Mouse (Mus musculus): Measurements from ENCODE around the gene Dscaml1. TPM values are rescaled to one million over a fixed set of nuclear protein-coding genes. Genes with fewer than 3 reads are reported as not detected.

Dscaml1 gene
- polyA plus RNA-seq, 1 experiment from 2014 or later = 2.3 TPM

DNA sequence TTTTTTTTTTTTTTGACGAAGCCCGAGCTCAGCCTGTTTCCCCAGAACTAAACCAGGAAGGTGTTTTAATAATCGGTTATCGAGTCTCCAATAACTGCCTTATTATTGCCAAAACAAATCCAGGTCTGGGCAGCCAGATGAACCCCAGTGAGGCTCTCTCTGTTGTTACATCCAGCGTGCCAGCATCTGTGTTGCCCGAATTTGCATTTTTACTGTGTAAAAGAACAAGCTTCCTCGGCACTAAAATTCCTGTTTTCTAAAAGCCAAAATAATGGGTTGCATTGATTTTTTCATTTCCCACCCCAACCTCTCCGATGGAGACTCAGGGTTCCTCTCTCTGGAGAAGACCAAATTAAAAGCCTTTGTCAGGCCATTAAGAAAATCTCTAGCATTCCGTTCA lies 6.7 kb downstream of the Dscaml1 start:
- Histone ChIP-seq H3K27ac (no peak overlapping the region; the same call in 1 of the 2 replicates), H3K9ac (no peak overlapping the region), H3K36me3 (no peaks in the 10 kb centered on the region), H3K4me1 (peaks cover 36% of the 10 kb centered on the region), H3K27me3 (peaks cover 52% of the 10 kb centered on the region), H3K4me2 (replicated peaks) (no peak overlapping the region), H3K4me3 (no peak overlapping the region), H3K9me3 (replicated peaks) (no peaks in the 10 kb centered on the region)
- no peak for ATAC-seq (ENCODE audit: low FRiP score)
- WGBS = 76% methylated on average over 9 of the region's 9 CpGs

DNA sequence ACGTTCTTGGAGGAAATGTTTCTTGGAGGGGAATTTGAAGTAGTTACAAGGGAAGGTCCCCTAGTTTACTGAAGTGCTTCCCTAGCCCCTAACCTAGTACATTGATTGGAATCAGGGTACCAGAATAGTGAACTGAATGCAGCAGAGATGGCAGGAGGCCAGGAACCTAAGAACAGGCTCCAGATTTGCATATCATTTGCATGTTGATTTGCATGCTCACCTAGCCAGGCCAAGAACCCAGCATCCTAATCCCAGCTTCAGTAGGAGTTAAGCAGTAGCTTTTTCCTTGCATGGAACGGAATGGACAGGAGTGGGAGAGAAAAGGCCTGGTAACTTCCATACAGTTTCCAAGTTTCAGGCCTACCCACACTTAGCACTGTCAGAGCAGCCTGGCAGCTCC lies 7.7 kb downstream of the Dscaml1 start:
- no peak overlapping the region for H3K9ac ChIP-seq
- no peak for ATAC-seq (ENCODE audit: low FRiP score)
- no peak overlapping the region for H3K27ac ChIP-seq
- no peak overlapping the region for H3K4me2 ChIP-seq (replicated peaks)
- H3K36me3 ChIP-seq = no peaks in the 10 kb centered on the region
- whole genome bisulfite sequencing = 69% methylated on average over 2 of the region's 2 CpGs
- peaks cover 36% of the 10 kb centered on the region for H3K4me1 ChIP-seq
- no peaks in the 10 kb centered on the region for H3K9me3 ChIP-seq (replicated peaks)
- peaks cover 45% of the 10 kb centered on the region for H3K27me3 ChIP-seq
- H3K4me3 ChIP-seq = no peak overlapping the region

DNA sequence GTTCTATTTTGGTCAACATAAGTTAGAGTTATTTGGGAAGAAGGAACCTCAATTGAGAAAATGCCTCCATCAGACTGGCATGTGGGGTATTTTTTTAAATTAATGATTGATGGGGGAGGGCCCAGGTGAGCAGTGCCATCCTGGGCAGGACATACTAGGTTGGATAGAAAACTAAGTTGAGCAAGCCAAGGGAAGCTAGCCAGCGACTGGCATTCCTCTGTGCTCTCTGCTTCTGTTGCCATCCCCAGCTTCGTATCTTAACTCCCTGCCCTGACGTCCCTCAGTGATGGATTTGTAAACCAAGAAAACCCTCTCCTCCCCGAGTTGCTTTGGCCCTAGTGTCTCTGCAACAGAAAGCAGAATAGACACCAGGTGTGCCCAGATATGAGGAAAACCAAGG lies 12.6 kb downstream of the Dscaml1 start:
- H3K9ac ChIP-seq = no peak overlapping the region
- peaks cover 23% of the 10 kb centered on the region for H3K4me1 ChIP-seq
- H3K27ac ChIP-seq = no peak overlapping the region
- no peak overlapping the region for H3K4me3 ChIP-seq
- H3K27me3 ChIP-seq = peaks cover 8% of the 10 kb centered on the region
- H3K9me3 ChIP-seq (replicated peaks) = no peaks in the 10 kb centered on the region
- no peaks in the 10 kb centered on the region for H3K36me3 ChIP-seq
- WGBS = 83% methylated on average over 4 of the region's 4 CpGs
- ATAC-seq (ENCODE audit: low FRiP score) = no peak
- no peak overlapping the region for H3K4me2 ChIP-seq (replicated peaks)

DNA sequence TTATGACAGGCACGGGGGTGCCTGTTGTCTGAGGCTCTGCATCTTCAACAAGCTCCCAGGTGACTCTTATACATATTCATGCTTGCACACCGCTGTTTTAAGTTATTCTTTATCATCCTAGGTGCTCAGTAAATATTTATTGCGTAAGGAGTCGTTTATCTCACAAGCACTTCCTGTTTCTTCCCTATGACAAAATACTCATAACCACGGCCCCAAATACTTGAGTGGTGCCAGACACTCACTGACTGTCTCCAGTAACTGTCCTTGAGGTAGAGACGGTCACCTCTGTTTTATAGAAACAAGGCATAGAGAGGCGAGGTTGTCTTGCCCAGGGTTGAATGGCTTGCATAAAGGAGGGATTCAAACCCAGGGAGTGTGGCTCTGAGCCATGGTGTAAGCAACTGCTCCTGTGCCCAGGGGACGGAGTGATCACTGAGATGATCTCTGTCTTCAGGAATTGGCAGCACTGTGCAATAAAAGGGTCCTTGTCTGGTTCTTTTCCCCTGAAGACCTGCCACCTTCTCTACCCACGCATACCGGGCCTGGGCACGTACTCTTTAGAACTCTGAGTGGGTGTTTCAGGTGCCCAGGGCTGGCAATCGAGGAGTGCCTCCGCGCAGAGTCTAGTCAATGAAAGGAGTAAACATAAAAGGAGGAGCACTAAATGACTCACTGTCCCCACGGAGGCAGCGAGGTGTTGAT lies 13.8 kb downstream of the Dscaml1 start:
- no peak overlapping the region for H3K9ac ChIP-seq
- H3K9me3 ChIP-seq (replicated peaks) = no peaks in the 10 kb centered on the region
- WGBS = 82% methylated on average over 16 of the region's 16 CpGs
- no peak for ATAC-seq (ENCODE audit: low FRiP score)
- no peak overlapping the region for H3K27ac ChIP-seq
- H3K4me3 ChIP-seq = no peak overlapping the region
- no peaks in the 10 kb centered on the region for H3K36me3 ChIP-seq
- no peak overlapping the region for H3K4me2 ChIP-seq (replicated peaks)
- peaks cover 5% of the 10 kb centered on the region for H3K27me3 ChIP-seq
- H3K4me1 ChIP-seq = peaks cover 26% of the 10 kb centered on the region

DNA sequence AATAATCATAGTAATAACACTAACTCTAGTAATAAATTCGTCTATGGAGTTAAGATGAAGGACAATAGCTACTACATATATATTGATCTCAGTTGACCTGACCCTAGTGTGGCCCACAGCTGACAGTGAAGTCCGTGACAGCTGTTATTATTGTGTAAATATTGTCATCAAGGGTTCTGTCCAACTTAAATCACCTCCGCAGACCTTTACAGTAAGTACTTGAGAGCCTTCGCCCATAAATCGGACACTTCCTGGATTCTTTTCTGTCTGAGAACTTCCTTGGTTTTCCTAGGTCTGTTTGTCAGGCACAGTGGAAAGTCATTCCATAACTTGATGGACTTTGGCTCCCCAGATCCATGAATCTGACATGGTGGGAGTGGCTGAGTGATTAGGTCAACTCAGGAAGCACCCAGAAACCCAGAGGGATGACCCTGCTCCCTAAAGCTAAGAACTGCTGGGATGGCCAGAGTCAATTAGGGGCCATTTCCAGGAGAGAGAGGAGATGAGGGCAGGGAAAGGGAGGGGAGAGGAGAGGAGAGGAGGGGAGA lies 17.9 kb downstream of the Dscaml1 start:
- no peak overlapping the region for H3K4me3 ChIP-seq
- WGBS = 86% methylated on average over 5 of the region's 5 CpGs
- H3K36me3 ChIP-seq = no peaks in the 10 kb centered on the region
- no peaks in the 10 kb centered on the region for H3K9me3 ChIP-seq (replicated peaks)
- no peak for ATAC-seq (ENCODE audit: low FRiP score)
- H3K9ac ChIP-seq = no peak overlapping the region
- no peak overlapping the region for H3K27ac ChIP-seq
- H3K4me2 ChIP-seq (replicated peaks) = no peak overlapping the region
- peaks cover 24% of the 10 kb centered on the region for H3K4me1 ChIP-seq
- H3K27me3 ChIP-seq = peaks cover 17% of the 10 kb centered on the region

DNA sequence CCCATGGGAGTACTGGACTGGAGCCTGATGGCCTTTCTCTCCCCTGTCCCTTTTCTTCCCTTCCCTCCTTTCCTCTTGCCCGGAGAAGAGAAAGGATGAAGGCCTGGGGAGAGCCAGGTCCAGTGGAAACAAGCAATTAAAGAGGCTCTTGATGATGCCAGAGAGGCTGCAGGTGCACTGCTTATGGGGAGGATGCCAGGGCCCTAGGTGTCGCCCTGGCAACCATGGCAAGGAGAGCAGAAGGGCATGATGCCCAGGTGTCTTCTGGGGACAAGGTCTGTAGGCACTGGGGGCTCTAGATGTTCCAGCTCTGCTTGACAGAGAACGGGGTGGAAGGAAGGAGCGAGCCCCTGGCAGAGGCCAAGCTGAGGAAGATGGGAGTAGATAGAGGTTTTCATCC lies 23.2 kb downstream of the Dscaml1 start:
- WGBS = 91% methylated on average over 4 of the region's 4 CpGs
- Histone ChIP-seq H3K27ac (no peak overlapping the region), H3K4me3 (no peak overlapping the region), H3K36me3 (no peaks in the 10 kb centered on the region), H3K4me2 (replicated peaks) (no peak overlapping the region), H3K4me1 (peaks cover 15% of the 10 kb centered on the region), H3K27me3 (peaks cover 12% of the 10 kb centered on the region; the same call in 1 of the 2 replicates), H3K9ac (no peak overlapping the region), H3K9me3 (replicated peaks) (no peaks in the 10 kb centered on the region)
- ATAC-seq (ENCODE audit: low FRiP score) = no peak

DNA sequence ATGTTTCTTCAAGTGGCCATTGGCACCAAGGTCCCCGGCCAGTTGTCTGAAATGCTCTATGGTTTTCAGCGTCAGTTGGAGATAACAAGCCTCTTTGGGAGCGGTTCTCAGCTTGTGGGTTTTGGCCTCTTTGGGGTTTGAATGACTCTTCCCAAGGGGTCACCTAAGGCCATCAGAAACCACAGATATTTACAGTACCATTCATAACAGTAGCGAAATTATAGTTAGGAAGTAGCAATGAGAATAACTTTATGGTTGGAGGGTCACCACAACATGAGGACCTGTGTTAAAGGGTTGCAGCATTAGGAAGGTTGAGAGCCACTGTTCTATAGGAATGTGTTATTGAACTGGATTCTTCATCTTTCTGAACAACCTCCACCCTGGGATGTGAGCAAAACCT lies 24.9 kb downstream of the Dscaml1 start:
- H3K4me2 ChIP-seq (replicated peaks) = no peak overlapping the region
- 91% methylated on average over 4 of the region's 4 CpGs for WGBS
- H3K27me3 ChIP-seq = peaks cover 11% of the 10 kb centered on the region; the same call in 1 of the 2 replicates
- no peaks in the 10 kb centered on the region for H3K9me3 ChIP-seq (replicated peaks)
- H3K4me1 ChIP-seq = peaks cover 12% of the 10 kb centered on the region
- no peak overlapping the region for H3K27ac ChIP-seq
- H3K9ac ChIP-seq = no peak overlapping the region
- no peak for ATAC-seq (ENCODE audit: low FRiP score)
- no peak overlapping the region for H3K4me3 ChIP-seq
- H3K36me3 ChIP-seq = no peaks in the 10 kb centered on the region

DNA sequence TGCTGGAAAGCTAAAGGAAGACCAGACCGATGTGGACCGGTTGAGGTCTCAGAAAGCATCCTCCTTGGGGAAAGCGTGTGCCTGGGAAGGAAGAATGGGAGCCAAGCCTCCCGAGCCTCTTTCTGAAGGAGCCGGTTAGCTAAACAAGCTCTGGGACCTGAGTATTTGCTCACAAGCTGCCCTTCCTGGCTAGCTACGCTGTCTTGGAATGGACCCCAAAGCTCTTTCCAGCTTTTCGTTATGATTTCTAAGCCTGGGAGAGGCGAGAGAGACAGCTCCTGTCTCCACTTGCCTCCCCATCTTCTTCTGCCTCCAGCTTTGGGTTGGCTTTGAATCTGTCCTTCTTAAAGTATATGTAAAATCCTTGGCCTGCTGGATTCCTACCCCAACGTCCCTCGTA lies 27.6 kb downstream of the Dscaml1 start:
- no peaks in the 10 kb centered on the region for H3K9me3 ChIP-seq (replicated peaks)
- no peak overlapping the region for H3K27ac ChIP-seq
- no peak overlapping the region for H3K4me2 ChIP-seq (replicated peaks)
- no peak overlapping the region for H3K4me3 ChIP-seq
- ATAC-seq (ENCODE audit: low FRiP score) = no peak
- WGBS = 89% methylated on average over 10 of the region's 10 CpGs
- H3K9ac ChIP-seq = no peak overlapping the region
- peaks cover 8% of the 10 kb centered on the region for H3K4me1 ChIP-seq
- no peaks in the 10 kb centered on the region for H3K36me3 ChIP-seq
- no peaks in the 10 kb centered on the region for H3K27me3 ChIP-seq

DNA sequence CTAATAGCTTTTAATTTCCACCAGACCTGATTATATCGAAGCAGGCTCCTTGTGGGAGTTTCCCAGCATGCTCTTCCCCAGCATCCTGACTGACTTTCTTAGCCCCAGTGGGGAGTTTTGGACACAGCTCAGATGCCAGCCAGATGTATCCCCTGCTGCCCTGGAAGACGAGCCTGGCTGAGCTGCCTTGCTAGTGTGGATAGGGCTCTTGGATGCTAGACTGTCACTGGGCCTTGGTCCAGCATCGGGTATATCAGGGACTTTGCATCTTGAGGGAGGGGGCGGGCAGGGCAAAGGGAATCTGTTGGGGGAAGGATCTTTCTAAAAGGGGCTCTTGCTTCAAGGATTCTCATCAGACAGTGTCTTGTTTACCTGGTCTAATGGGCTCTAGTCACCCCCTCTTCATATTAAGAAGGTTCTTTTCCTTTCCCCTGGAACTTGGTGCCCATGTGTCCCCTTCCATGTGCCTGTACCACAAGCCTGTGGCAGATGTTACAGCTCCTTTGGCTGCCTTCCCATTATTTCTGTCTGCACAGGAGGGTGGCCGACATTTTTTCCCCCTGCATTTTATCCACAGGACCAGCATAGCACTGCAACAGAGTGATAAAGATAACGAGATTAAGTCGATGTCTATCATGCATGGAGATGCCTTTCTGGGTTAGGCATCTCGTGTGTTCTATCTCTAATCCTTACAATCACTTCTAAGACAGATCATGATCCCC lies 28.6 kb downstream of the Dscaml1 start:
- H3K36me3 ChIP-seq = no peaks in the 10 kb centered on the region
- no peaks in the 10 kb centered on the region for H3K27me3 ChIP-seq
- no peak overlapping the region for H3K4me2 ChIP-seq (replicated peaks)
- no peak overlapping the region for H3K9ac ChIP-seq
- ATAC-seq (ENCODE audit: low FRiP score) = no peak
- H3K4me3 ChIP-seq = no peak overlapping the region
- peaks cover 8% of the 10 kb centered on the region for H3K4me1 ChIP-seq
- WGBS = 67% methylated on average over 8 of the region's 8 CpGs
- H3K27ac ChIP-seq = no peak overlapping the region
- H3K9me3 ChIP-seq (replicated peaks) = no peaks in the 10 kb centered on the region

DNA sequence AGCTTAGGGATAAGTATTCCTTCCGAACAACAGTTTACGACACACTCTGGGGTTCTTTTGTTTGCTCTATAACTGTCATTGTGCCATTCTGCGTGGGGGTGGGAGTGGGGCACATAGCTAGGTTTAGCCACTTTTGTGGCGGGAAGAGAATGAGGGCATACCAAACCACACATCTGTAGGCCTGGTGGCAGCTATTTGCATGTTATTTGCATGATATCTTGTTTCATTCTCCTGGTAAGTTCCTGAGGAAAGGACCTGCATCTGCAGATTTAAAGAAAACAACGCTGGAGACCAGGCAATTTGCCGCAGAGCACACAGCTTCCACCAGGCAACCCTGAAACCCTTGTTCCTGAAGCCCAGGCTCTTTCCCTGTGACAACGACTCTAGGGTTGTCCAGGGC lies 30.8 kb downstream of the Dscaml1 start:
- no peaks in the 10 kb centered on the region for H3K27me3 ChIP-seq
- ATAC-seq (ENCODE audit: low FRiP score) = no peak
- no peaks in the 10 kb centered on the region for H3K9me3 ChIP-seq (replicated peaks)
- no peaks in the 10 kb centered on the region for H3K36me3 ChIP-seq
- no peak overlapping the region for H3K4me2 ChIP-seq (replicated peaks)
- no peak overlapping the region for H3K27ac ChIP-seq
- 38% methylated on average over 7 of the region's 7 CpGs for WGBS
- peaks cover 8% of the 10 kb centered on the region for H3K4me1 ChIP-seq
- H3K9ac ChIP-seq = no peak overlapping the region
- no peak overlapping the region for H3K4me3 ChIP-seq

DNA sequence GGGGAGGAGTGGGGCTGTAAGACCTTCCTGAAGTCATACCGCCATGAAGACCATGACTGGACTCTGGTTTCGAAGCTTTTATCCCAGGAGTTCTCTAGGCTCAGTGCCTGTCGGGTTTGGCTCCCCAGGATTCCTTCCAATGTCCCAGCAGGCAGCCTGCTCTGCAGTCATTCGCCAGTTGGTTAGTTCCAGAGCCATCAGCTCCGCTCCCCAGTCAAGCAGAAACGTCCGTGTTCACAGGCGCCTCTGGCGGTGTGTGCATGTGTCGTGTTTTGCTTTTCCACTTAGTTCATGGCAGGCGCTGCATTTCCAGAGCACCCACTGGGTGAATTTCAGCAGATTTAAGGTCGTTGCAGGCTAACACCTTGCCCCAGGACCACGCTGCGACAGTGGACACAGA lies 31.9 kb downstream of the Dscaml1 start:
- 62% methylated on average over 14 of the region's 14 CpGs for WGBS
- Histone ChIP-seq H3K27me3 (no peaks in the 10 kb centered on the region), H3K4me2 (replicated peaks) (no peak overlapping the region), H3K9ac (no peak overlapping the region), H3K9me3 (replicated peaks) (no peaks in the 10 kb centered on the region), H3K36me3 (no peaks in the 10 kb centered on the region), H3K4me1 (peaks cover 8% of the 10 kb centered on the region), H3K4me3 (no peak overlapping the region), H3K27ac (no peak overlapping the region)
- ATAC-seq (ENCODE audit: low FRiP score) = no peak

DNA sequence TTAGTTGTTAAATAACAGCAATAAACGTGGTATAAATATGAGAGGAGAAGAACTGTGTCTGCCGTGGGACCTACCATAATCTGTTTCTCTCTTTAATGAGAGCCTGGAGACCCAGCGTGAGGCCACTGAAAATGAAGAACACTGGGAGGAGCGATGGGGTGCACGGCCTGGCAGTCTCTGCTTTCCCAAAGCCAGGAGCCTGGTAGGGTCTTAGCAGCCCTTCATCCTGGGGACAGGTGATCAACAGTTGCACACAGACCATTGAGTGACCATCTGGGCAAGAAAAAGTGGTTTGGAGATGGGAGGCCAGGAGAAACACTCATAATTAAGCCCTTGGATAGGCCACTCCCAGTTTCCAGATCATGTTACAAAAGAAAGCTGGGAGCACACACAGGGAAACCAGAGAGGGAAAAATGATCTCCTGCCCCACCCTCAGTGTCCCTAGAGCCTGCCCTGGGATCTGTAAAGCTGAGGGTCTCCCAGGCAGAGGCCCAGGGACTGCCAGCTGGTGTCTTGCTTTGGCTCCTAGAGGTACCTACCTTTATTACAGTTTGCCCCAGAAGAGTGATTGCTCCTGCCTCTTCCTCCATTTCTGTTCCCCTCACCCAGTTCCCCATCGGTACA lies 39.1 kb downstream of the Dscaml1 start:
- no peaks in the 10 kb centered on the region for H3K36me3 ChIP-seq
- H3K4me2 ChIP-seq (replicated peaks) = no peak overlapping the region
- no peak for ATAC-seq (ENCODE audit: low FRiP score)
- H3K4me1 ChIP-seq = no peaks in the 10 kb centered on the region
- H3K9ac ChIP-seq = no peak overlapping the region
- no peaks in the 10 kb centered on the region for H3K27me3 ChIP-seq
- H3K4me3 ChIP-seq = no peak overlapping the region
- WGBS = 49% methylated on average over 6 of the region's 6 CpGs
- no peak overlapping the region for H3K27ac ChIP-seq
- no peaks in the 10 kb centered on the region for H3K9me3 ChIP-seq (replicated peaks)

Data from hindbrain, embryonic 12.5 days (tissue).